Mouse (Mus musculus): ENCODE results near the gene Polg2. TPM values are rescaled to one million over a fixed set of nuclear protein-coding genes. Genes with fewer than 3 reads are reported as not detected.

Polg2 gene
- polyA plus RNA-seq (2015; fragmentation: Nextera tagmentation; extraction: Ambion mirVana): 12.6 and 13.7 TPM in 2 replicates

- peak; percentile 97 for ATAC-seq
- no peaks in the 10 kb centered on the region for H3K9me3 ChIP-seq (ENCODE audit: control insufficient read depth, low read length)
- WGBS: under 1% methylated on average over 30 of the region's 30 CpGs
- H3K27me3 ChIP-seq (replicated peaks; ENCODE audit: control insufficient read depth, insufficient read depth, low read length): no peaks in the 10 kb centered on the region
- H3K4me3 ChIP-seq (ENCODE audit: low read length): peak within 1 kb of the TSS; percentile 92
- peak within 1 kb of the TSS; percentile 57 for H3K4me2 ChIP-seq (ENCODE audit: low read depth, low read length)
- peaks cover 18% of the 10 kb centered on the region for H3K4me1 ChIP-seq (ENCODE audit: control insufficient read depth, insufficient read depth, low read length)
- peaks cover 12% of the 10 kb centered on the region for H3K36me3 ChIP-seq (ENCODE audit: control insufficient read depth, insufficient read depth, low read length)
- peak within 1 kb of the TSS; percentile 97 for H3K9ac ChIP-seq (ENCODE audit: low read depth, low read length)
- peak within 1 kb of the TSS; percentile 99 for H3K27ac ChIP-seq (ENCODE audit: low read length)
Measured at GRCm38 (mm10) chr11:106779388-106780088, at the start of gene Polg2. TSS of gene Polg2 (minus strand) at chr11:106779537.

- Histone ChIP-seq H3K36me3 (ENCODE audit: control insufficient read depth, insufficient read depth, low read length) (peaks cover 14% of the 10 kb centered on the region; the same call in 1 of the 2 replicates), H3K4me3 (ENCODE audit: low read length) (no peak overlapping the region), H3K27me3 (replicated peaks; ENCODE audit: control insufficient read depth, insufficient read depth, low read length) (no peaks in the 10 kb centered on the region), H3K9me3 (ENCODE audit: control insufficient read depth, low read length) (no peaks in the 10 kb centered on the region), H3K4me2 (ENCODE audit: low read depth, low read length) (no peak overlapping the region), H3K9ac (ENCODE audit: low read depth, low read length) (no peak overlapping the region), H3K4me1 (ENCODE audit: control insufficient read depth, insufficient read depth, low read length) (no peaks in the 10 kb centered on the region), H3K27ac (ENCODE audit: low read length) (no peak overlapping the region)
- ATAC-seq: peak; percentile 60; the same call in 1 of the 2 replicates
- 83% methylated on average over 7 of the region's 7 CpGs for WGBS
Measured at GRCm38 (mm10) chr11:106828079-106828478, 48.7 kb upstream of the Polg2 start.

GRCm38 (mm10) chr11:106824403-106824802 is 45.1 kb upstream of the Polg2 start:
- Histone ChIP-seq H3K4me3 (ENCODE audit: low read length) (no peak overlapping the region), H3K9me3 (ENCODE audit: control insufficient read depth, low read length) (no peaks in the 10 kb centered on the region), H3K27ac (ENCODE audit: low read length) (no peak overlapping the region), H3K36me3 (ENCODE audit: control insufficient read depth, insufficient read depth, low read length) (peaks cover 11% of the 10 kb centered on the region; the same call in 1 of the 2 replicates), H3K9ac (ENCODE audit: low read depth, low read length) (no peak overlapping the region), H3K27me3 (replicated peaks; ENCODE audit: control insufficient read depth, insufficient read depth, low read length) (no peaks in the 10 kb centered on the region), H3K4me2 (ENCODE audit: low read depth, low read length) (no peak overlapping the region), H3K4me1 (ENCODE audit: control insufficient read depth, insufficient read depth, low read length) (peaks cover 3% of the 10 kb centered on the region; the same call in 1 of the 2 replicates)
- 88% methylated on average over 10 of the region's 10 CpGs for WGBS
- ATAC-seq: no peak

- WGBS: 97% methylated on average over 8 of the region's 8 CpGs
Measured at GRCm38 (mm10) chr11:106823741-106824140, 44.4 kb upstream of the Polg2 start.

GRCm38 (mm10) chr11:106822911-106823310 is 43.6 kb upstream of the Polg2 start:
- ATAC-seq: no peak
- no peaks in the 10 kb centered on the region for H3K9me3 ChIP-seq (ENCODE audit: control insufficient read depth, low read length)
- no peak overlapping the region for H3K9ac ChIP-seq (ENCODE audit: low read depth, low read length)
- H3K4me3 ChIP-seq (ENCODE audit: low read length): no peak overlapping the region
- peaks cover 6% of the 10 kb centered on the region; the same call in 1 of the 2 replicates for H3K4me1 ChIP-seq (ENCODE audit: control insufficient read depth, insufficient read depth, low read length)
- no peaks in the 10 kb centered on the region for H3K27me3 ChIP-seq (replicated peaks; ENCODE audit: control insufficient read depth, insufficient read depth, low read length)
- no peak overlapping the region for H3K27ac ChIP-seq (ENCODE audit: low read length)
- H3K36me3 ChIP-seq (ENCODE audit: control insufficient read depth, insufficient read depth, low read length): peaks cover 5% of the 10 kb centered on the region
- no peak overlapping the region for H3K4me2 ChIP-seq (ENCODE audit: low read depth, low read length)
- 81% methylated on average over 5 of the region's 5 CpGs for WGBS

More at GRCm38 (mm10) chr11:106823741-106824140, 44.4 kb upstream of the Polg2 start:
- H3K9me3 ChIP-seq (ENCODE audit: control insufficient read depth, low read length): no peaks in the 10 kb centered on the region
- no peak overlapping the region for H3K4me2 ChIP-seq (ENCODE audit: low read depth, low read length)
- no peak overlapping the region for H3K4me3 ChIP-seq (ENCODE audit: low read length)
- H3K4me1 ChIP-seq (ENCODE audit: control insufficient read depth, insufficient read depth, low read length): peaks cover 3% of the 10 kb centered on the region; the same call in 1 of the 2 replicates
- H3K36me3 ChIP-seq (ENCODE audit: control insufficient read depth, insufficient read depth, low read length): peaks cover 11% of the 10 kb centered on the region
- no peak for ATAC-seq
- no peak overlapping the region for H3K27ac ChIP-seq (ENCODE audit: low read length)
- H3K9ac ChIP-seq (ENCODE audit: low read depth, low read length): no peak overlapping the region
- no peaks in the 10 kb centered on the region for H3K27me3 ChIP-seq (replicated peaks; ENCODE audit: control insufficient read depth, insufficient read depth, low read length)

GRCm38 (mm10) chr11:106822491-106822890 is 43.2 kb upstream of the Polg2 start:
- Histone ChIP-seq H3K36me3 (ENCODE audit: control insufficient read depth, insufficient read depth, low read length) (peaks cover 4% of the 10 kb centered on the region), H3K9ac (ENCODE audit: low read depth, low read length) (no peak overlapping the region), H3K27me3 (replicated peaks; ENCODE audit: control insufficient read depth, insufficient read depth, low read length) (no peaks in the 10 kb centered on the region), H3K4me1 (ENCODE audit: control insufficient read depth, insufficient read depth, low read length) (peaks cover 6% of the 10 kb centered on the region; the same call in 1 of the 2 replicates), H3K9me3 (ENCODE audit: control insufficient read depth, low read length) (no peaks in the 10 kb centered on the region), H3K4me2 (ENCODE audit: low read depth, low read length) (no peak overlapping the region), H3K27ac (ENCODE audit: low read length) (no peak overlapping the region), H3K4me3 (ENCODE audit: low read length) (no peak overlapping the region)
- WGBS: 94% methylated on average over 8 of the region's 8 CpGs
- ATAC-seq: no peak

GRCm38 (mm10) chr11:106821397-106821796 is 42.1 kb upstream of the Polg2 start:
- Histone ChIP-seq H3K4me2 (ENCODE audit: low read depth, low read length) (no peak overlapping the region), H3K9me3 (ENCODE audit: control insufficient read depth, low read length) (no peaks in the 10 kb centered on the region), H3K9ac (ENCODE audit: low read depth, low read length) (no peak overlapping the region), H3K27me3 (replicated peaks; ENCODE audit: control insufficient read depth, insufficient read depth, low read length) (no peaks in the 10 kb centered on the region), H3K4me1 (ENCODE audit: control insufficient read depth, insufficient read depth, low read length) (peaks cover 6% of the 10 kb centered on the region; the same call in 1 of the 2 replicates), H3K4me3 (ENCODE audit: low read length) (no peak overlapping the region), H3K27ac (ENCODE audit: low read length) (peak overlapping the region; percentile 44; the same call in 1 of the 2 replicates), H3K36me3 (ENCODE audit: control insufficient read depth, insufficient read depth, low read length) (peaks cover 10% of the 10 kb centered on the region)
- WGBS: 81% methylated on average over 6 of the region's 6 CpGs
- ATAC-seq: no peak

- WGBS: 53% methylated on average over 4 of the region's 4 CpGs
- Histone ChIP-seq H3K36me3 (ENCODE audit: control insufficient read depth, insufficient read depth, low read length) (peaks cover 12% of the 10 kb centered on the region), H3K9ac (ENCODE audit: low read depth, low read length) (no peak overlapping the region), H3K27me3 (replicated peaks; ENCODE audit: control insufficient read depth, insufficient read depth, low read length) (no peaks in the 10 kb centered on the region), H3K4me2 (ENCODE audit: low read depth, low read length) (no peak overlapping the region), H3K9me3 (ENCODE audit: control insufficient read depth, low read length) (no peaks in the 10 kb centered on the region), H3K4me1 (ENCODE audit: control insufficient read depth, insufficient read depth, low read length) (peaks cover 6% of the 10 kb centered on the region; the same call in 1 of the 2 replicates), H3K27ac (ENCODE audit: low read length) (no peak overlapping the region), H3K4me3 (ENCODE audit: low read length) (no peak overlapping the region)
- no peak for ATAC-seq
Measured at GRCm38 (mm10) chr11:106820972-106821371, 41.6 kb upstream of the Polg2 start.

GRCm38 (mm10) chr11:106820252-106820651 is 40.9 kb upstream of the Polg2 start:
- Histone ChIP-seq H3K4me2 (ENCODE audit: low read depth, low read length) (no peak overlapping the region), H3K4me1 (ENCODE audit: control insufficient read depth, insufficient read depth, low read length) (peaks cover 6% of the 10 kb centered on the region; the same call in 1 of the 2 replicates), H3K9me3 (ENCODE audit: control insufficient read depth, low read length) (no peaks in the 10 kb centered on the region), H3K27me3 (replicated peaks; ENCODE audit: control insufficient read depth, insufficient read depth, low read length) (no peaks in the 10 kb centered on the region), H3K36me3 (ENCODE audit: control insufficient read depth, insufficient read depth, low read length) (peaks cover 12% of the 10 kb centered on the region), H3K4me3 (ENCODE audit: low read length) (no peak overlapping the region), H3K27ac (ENCODE audit: low read length) (no peak overlapping the region), H3K9ac (ENCODE audit: low read depth, low read length) (no peak overlapping the region)
- ATAC-seq: 0 out of 2 replicates have a peak, but pooled peaks have one; percentile 56
- 73% methylated on average over 6 of the region's 6 CpGs for WGBS

Data from intestine, embryonic 16.5 days (tissue).